Mouse (Mus musculus): ENCODE measurements around the gene Tnfaip8l1. TPM values are rescaled to one million over a fixed set of nuclear protein-coding genes. Genes with fewer than 3 reads are reported as not detected.
A peak's percentile ranks its signal among the peaks of the same experiment; 100 is the strongest.

Gene Tnfaip8l1
- polyA plus RNA-seq, 1 experiment from 2014 or later = 10.5 TPM

DNA sequence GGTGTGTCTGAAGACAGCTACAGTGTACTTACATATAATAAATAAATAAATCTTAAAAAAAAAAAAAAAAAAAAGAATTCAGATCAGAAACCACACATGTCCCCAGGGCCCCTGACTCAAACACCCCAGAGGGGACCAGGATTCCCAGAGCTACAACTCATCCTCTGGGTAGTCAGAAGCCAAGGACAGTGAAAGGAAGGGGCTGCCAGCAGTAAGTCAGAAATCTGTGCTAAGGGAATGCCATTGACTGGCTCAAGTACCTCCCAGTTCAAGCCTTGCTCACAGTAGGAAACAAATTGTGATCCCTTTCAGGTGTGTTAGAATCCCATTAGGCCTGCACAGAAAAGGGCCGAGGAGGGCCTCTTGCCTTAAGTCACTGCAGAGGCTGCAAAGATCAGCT is 52.0 kb downstream of the Tnfaip8l1 start:
- 83% methylated on average over 1 of the region's 1 CpGs for WGBS
- no peak overlapping the region for H3K4me3 ChIP-seq (replicated peaks; ENCODE audit: low read depth, low read length)
- H3K4me1 ChIP-seq (ENCODE audit: control insufficient read depth, insufficient read depth, low read length) = peaks cover 18% of the 10 kb centered on the region
- H3K9me3 ChIP-seq (ENCODE audit: control insufficient read depth, low read length) = no peaks in the 10 kb centered on the region
- H3K9ac ChIP-seq (replicated peaks; ENCODE audit: low read length) = no peak overlapping the region
- H3K4me2 ChIP-seq (ENCODE audit: low read length) = no peak overlapping the region
- H3K27ac ChIP-seq (replicated peaks; ENCODE audit: low read depth, low read length) = no peak overlapping the region
- ATAC-seq (ENCODE audit: low FRiP score, low TSS enrichment) = no peak
- H3K36me3 ChIP-seq (ENCODE audit: control insufficient read depth, insufficient read depth, low read length) = peaks cover 42% of the 10 kb centered on the region
- H3K27me3 ChIP-seq (ENCODE audit: control insufficient read depth, insufficient read depth, low read length) = no peaks in the 10 kb centered on the region
- no peak for DNase-seq

DNA sequence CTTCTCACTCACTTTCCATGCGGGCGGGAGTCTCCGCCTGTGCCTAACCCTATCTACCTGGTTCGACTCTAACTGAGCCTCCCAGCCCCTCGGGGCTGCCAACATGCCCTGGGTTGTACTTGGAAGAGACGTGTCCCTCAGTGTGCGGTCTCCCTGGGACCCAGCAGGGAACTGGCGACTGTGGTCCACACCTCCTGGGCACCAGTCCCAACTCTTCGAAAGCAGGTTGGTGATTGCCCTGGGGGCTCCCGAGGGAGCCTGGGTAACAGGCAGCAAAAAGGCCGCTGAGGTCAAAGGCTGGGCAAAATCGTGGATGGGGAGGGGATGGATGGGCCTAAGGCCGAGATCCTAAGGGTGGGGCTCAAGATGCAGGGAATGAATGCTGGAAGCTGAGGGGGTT is 55.4 kb downstream of the Tnfaip8l1 start:
- peaks cover 18% of the 10 kb centered on the region for H3K4me1 ChIP-seq (ENCODE audit: control insufficient read depth, insufficient read depth, low read length)
- DNase-seq (no peak), ATAC-seq (ENCODE audit: low FRiP score, low TSS enrichment) (no peak)
- peak overlapping the region; percentile 89 for H3K9ac ChIP-seq (replicated peaks; ENCODE audit: low read length)
- WGBS = 69% methylated on average over 13 of the region's 13 CpGs
- no peak overlapping the region for H3K27ac ChIP-seq (replicated peaks; ENCODE audit: low read depth, low read length)
- peaks cover 15% of the 10 kb centered on the region; the same call in 1 of the 2 replicates for H3K36me3 ChIP-seq (ENCODE audit: control insufficient read depth, insufficient read depth, low read length)
- H3K4me2 ChIP-seq (ENCODE audit: low read length) = peak overlapping the region; percentile 79
- peak overlapping the region; percentile 78 for H3K4me3 ChIP-seq (replicated peaks; ENCODE audit: low read depth, low read length)
- H3K9me3 ChIP-seq (ENCODE audit: control insufficient read depth, low read length) = no peaks in the 10 kb centered on the region
- H3K27me3 ChIP-seq (ENCODE audit: control insufficient read depth, insufficient read depth, low read length) = no peaks in the 10 kb centered on the region

DNA sequence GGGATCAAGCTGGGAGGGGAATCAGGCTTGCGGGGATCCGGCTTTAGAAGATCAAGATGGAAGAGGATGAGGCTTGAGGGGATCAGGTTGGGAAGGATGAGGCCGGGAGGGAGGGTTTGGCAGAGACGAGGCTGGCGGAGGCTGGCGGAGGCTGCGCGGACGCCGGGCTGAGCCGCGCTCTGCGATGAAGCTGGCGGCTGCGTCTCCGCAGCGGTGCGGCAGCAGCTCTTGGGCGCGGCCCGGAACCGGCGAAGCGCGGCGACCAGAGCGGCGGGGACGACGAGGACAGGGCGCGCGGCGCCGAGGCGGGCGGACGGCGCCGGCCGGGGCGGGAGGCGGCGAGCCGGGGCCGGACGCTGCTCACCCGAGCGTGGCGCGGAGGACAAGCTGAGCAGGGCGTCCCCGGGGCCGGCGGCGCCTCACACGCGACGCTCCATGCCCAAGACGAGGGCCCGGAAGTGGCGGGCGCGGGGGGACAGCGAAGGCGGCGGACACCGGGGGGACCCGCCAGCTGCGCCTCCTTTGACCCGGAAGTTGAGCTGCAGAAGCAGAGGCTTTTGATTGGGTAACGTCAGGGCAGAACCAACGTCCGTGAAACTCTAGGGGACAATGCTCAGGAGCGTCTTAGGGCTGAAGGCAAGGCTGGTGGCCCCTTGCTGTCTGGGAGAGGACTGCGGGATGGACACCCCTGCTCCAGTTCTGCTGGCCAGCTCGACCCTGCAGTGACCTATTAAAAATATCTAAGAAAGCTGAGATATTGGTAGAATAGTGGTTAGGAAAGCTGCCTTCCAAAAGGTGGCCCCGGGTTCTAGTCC is 56.3 kb downstream of the Tnfaip8l1 start, which contains the start of gene Dpp9:
Dpp9 (minus strand) TSS at position 529 of the 815 bp plus-strand sequence.
- Histone ChIP-seq H3K9ac (replicated peaks; ENCODE audit: low read length) (peak within 1 kb of the TSS; percentile 89), H3K9me3 (ENCODE audit: control insufficient read depth, low read length) (no peaks in the 10 kb centered on the region), H3K4me1 (ENCODE audit: control insufficient read depth, insufficient read depth, low read length) (peaks cover 18% of the 10 kb centered on the region), H3K27me3 (ENCODE audit: control insufficient read depth, insufficient read depth, low read length) (no peaks in the 10 kb centered on the region), H3K4me2 (ENCODE audit: low read length) (peak within 1 kb of the TSS; percentile 79), H3K36me3 (ENCODE audit: control insufficient read depth, insufficient read depth, low read length) (peaks cover 12% of the 10 kb centered on the region; the same call in 1 of the 2 replicates), H3K27ac (replicated peaks; ENCODE audit: low read depth, low read length) (peak within 1 kb of the TSS; percentile 91), H3K4me3 (replicated peaks; ENCODE audit: low read depth, low read length) (peak within 1 kb of the TSS; percentile 78)
- peak; percentile 98 for ATAC-seq (ENCODE audit: low FRiP score, low TSS enrichment)
- WGBS = under 1% methylated on average over 76 of the region's 78 CpGs
- DNase-seq = peak; percentile 95

DNA sequence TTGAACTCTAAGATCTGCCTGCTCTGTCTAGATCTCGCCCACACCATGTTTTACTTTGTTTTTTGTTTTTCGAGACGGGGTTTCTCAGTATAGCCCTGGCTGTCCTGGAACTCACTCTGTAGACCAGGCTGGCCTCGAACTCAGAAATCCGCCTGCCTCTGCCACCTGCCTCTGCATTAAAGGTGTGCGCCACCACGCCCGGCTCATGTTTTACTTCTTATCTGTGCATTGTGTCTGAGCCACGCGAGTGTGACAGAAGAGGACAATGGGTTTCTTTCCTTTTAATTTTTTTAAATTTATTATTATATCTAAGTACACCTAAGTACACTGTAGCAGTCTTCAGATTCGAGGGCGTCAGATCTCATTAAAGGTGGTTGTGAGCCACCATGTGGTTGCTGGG is 57.0 kb downstream of the Tnfaip8l1 start:
- DNase-seq (no peak), ATAC-seq (ENCODE audit: low FRiP score, low TSS enrichment) (no peak)
- Histone ChIP-seq H3K27ac (replicated peaks; ENCODE audit: low read depth, low read length) (peak overlapping the region; percentile 91), H3K27me3 (ENCODE audit: control insufficient read depth, insufficient read depth, low read length) (no peaks in the 10 kb centered on the region), H3K4me1 (ENCODE audit: control insufficient read depth, insufficient read depth, low read length) (peaks cover 18% of the 10 kb centered on the region), H3K9me3 (ENCODE audit: control insufficient read depth, low read length) (no peaks in the 10 kb centered on the region), H3K4me3 (replicated peaks; ENCODE audit: low read depth, low read length) (peak overlapping the region; percentile 78), H3K36me3 (ENCODE audit: control insufficient read depth, insufficient read depth, low read length) (peaks cover 11% of the 10 kb centered on the region; the same call in 1 of the 2 replicates), H3K4me2 (ENCODE audit: low read length) (peak overlapping the region; percentile 79), H3K9ac (replicated peaks; ENCODE audit: low read length) (peak overlapping the region; percentile 89)
- WGBS = 47% methylated on average over 12 of the region's 12 CpGs

DNA sequence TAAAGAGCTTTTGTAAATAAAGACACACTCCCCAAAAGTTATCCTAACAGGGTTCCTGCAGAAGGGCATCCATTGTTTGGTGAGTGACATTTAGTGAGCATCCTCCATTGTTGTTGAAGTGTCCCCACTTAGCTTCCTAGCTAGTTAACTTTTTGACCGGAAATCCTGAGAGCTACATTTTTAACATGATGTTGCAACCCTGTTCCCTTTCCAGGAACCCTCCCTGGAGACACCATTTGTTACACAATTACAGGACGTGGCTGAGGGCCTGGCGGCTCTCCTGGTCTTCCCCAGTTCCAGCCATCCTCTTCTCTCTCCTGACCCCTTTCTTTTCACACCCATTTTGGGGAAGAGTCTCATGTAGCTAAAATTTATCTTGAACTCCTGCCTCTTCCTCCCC is 57.5 kb downstream of the Tnfaip8l1 start:
- Histone ChIP-seq H3K27ac (replicated peaks; ENCODE audit: low read depth, low read length) (no peak overlapping the region), H3K4me2 (ENCODE audit: low read length) (no peak overlapping the region), H3K4me1 (ENCODE audit: control insufficient read depth, insufficient read depth, low read length) (peaks cover 18% of the 10 kb centered on the region), H3K9me3 (ENCODE audit: control insufficient read depth, low read length) (no peaks in the 10 kb centered on the region), H3K4me3 (replicated peaks; ENCODE audit: low read depth, low read length) (no peak overlapping the region), H3K9ac (replicated peaks; ENCODE audit: low read length) (no peak overlapping the region), H3K36me3 (ENCODE audit: control insufficient read depth, insufficient read depth, low read length) (peaks cover 6% of the 10 kb centered on the region; the same call in 1 of the 2 replicates), H3K27me3 (ENCODE audit: control insufficient read depth, insufficient read depth, low read length) (no peaks in the 10 kb centered on the region)
- DNase-seq (peak; percentile 3), ATAC-seq (ENCODE audit: low FRiP score, low TSS enrichment) (no peak)
- WGBS = 78% methylated on average over 3 of the region's 3 CpGs

Small RNAs within 50 kb of the gene (microRNA-seq; reads per million reads assigned to microRNA genes)
- gene Gm44397 = not detected

Other genes starting within 250 kb of the Tnfaip8l1 start
- gene Zfp119b, start 213.0 kb upstream of the Tnfaip8l1 start, polyA plus RNA-seq (2014; fragmentation: Nextera tagmentation; extraction: Ambion mirVana) = 10.7 and 13.4 TPM in 2 replicates
- 6.6 and 9.6 TPM in 2 replicates for gene Ebi3, start 209.8 kb upstream of the Tnfaip8l1 start, polyA plus RNA-seq (2014; fragmentation: Nextera tagmentation; extraction: Ambion mirVana)
- 20.0 and 21.4 TPM in 2 replicates for gene Yju2, start 203.4 kb upstream of the Tnfaip8l1 start, polyA plus RNA-seq (2014; fragmentation: Nextera tagmentation; extraction: Ambion mirVana)
- gene Shd, start 192.0 kb upstream of the Tnfaip8l1 start, polyA plus RNA-seq (2014; fragmentation: Nextera tagmentation; extraction: Ambion mirVana) = 178 and 209 TPM in 2 replicates
- gene Fsd1, start 176.0 kb upstream of the Tnfaip8l1 start, polyA plus RNA-seq (2014; fragmentation: Nextera tagmentation; extraction: Ambion mirVana) = 141 and 188 TPM in 2 replicates
- gene Stap2, start 156.9 kb upstream of the Tnfaip8l1 start, polyA plus RNA-seq (2014; fragmentation: Nextera tagmentation; extraction: Ambion mirVana) = 5.1 and 5.5 TPM in 2 replicates
- 164 and 169 TPM in 2 replicates for gene Mpnd, start 156.8 kb upstream of the Tnfaip8l1 start, polyA plus RNA-seq (2014; fragmentation: Nextera tagmentation; extraction: Ambion mirVana)
- gene Sh3gl1, start 125.8 kb upstream of the Tnfaip8l1 start, polyA plus RNA-seq (2014; fragmentation: Nextera tagmentation; extraction: Ambion mirVana) = 96.2 and 96.3 TPM in 2 replicates
- 3.3 and 4.8 TPM in 2 replicates for gene Chaf1a, start 122.0 kb upstream of the Tnfaip8l1 start, polyA plus RNA-seq (2014; fragmentation: Nextera tagmentation; extraction: Ambion mirVana)
- gene Ubxn6, start 87.4 kb upstream of the Tnfaip8l1 start, polyA plus RNA-seq (2014; fragmentation: Nextera tagmentation; extraction: Ambion mirVana) = 74.9 and 79.5 TPM in 2 replicates
- gene Hdgfl2, start 82.8 kb upstream of the Tnfaip8l1 start, polyA plus RNA-seq (2014; fragmentation: Nextera tagmentation; extraction: Ambion mirVana) = 106 and 113 TPM in 2 replicates
- 0.13 TPM in 2 replicates for gene Plin4, start 52.7 kb upstream of the Tnfaip8l1 start, polyA plus RNA-seq (2014; fragmentation: Nextera tagmentation; extraction: Ambion mirVana)
- 0.55 and 1.0 TPM in 2 replicates for gene Plin5, start 44.9 kb upstream of the Tnfaip8l1 start, polyA plus RNA-seq (2014; fragmentation: Nextera tagmentation; extraction: Ambion mirVana)
- 0.15 and 0.34 TPM in 2 replicates for gene Lrg1, start 40.5 kb upstream of the Tnfaip8l1 start, polyA plus RNA-seq (2014; fragmentation: Nextera tagmentation; extraction: Ambion mirVana)
- 16.4 and 18.2 TPM in 2 replicates for gene Sema6b, start 22.1 kb upstream of the Tnfaip8l1 start, polyA plus RNA-seq (2014; fragmentation: Nextera tagmentation; extraction: Ambion mirVana)
- 55.1 and 57.5 TPM in 2 replicates for gene Mydgf, start 21.4 kb downstream of the Tnfaip8l1 start, polyA plus RNA-seq (2014; fragmentation: Nextera tagmentation; extraction: Ambion mirVana)
- gene Dpp9, start 56.4 kb downstream of the Tnfaip8l1 start, polyA plus RNA-seq (2014; fragmentation: Nextera tagmentation; extraction: Ambion mirVana) = 22.3 and 26.7 TPM in 2 replicates
- gene Fem1a, start 94.3 kb downstream of the Tnfaip8l1 start, polyA plus RNA-seq (2014; fragmentation: Nextera tagmentation; extraction: Ambion mirVana) = 16.9 and 21.4 TPM in 2 replicates
- gene Ticam1, start 114.3 kb downstream of the Tnfaip8l1 start, polyA plus RNA-seq (2014; fragmentation: Nextera tagmentation; extraction: Ambion mirVana) = 0.78 and 1.6 TPM in 2 replicates
- gene Plin3, start 130.4 kb downstream of the Tnfaip8l1 start, polyA plus RNA-seq (2014; fragmentation: Nextera tagmentation; extraction: Ambion mirVana) = 6.4 and 11.6 TPM in 2 replicates
- gene Arrdc5, start 137.8 kb downstream of the Tnfaip8l1 start, polyA plus RNA-seq (2014; fragmentation: Nextera tagmentation; extraction: Ambion mirVana) = not detected in 2 replicates
- gene Uhrf1, start 140.8 kb downstream of the Tnfaip8l1 start, polyA plus RNA-seq (2014; fragmentation: Nextera tagmentation; extraction: Ambion mirVana) = 11.3 and 21.5 TPM in 2 replicates
- 72.4 and 78.9 TPM in 2 replicates for gene Kdm4b, start 163.6 kb downstream of the Tnfaip8l1 start, polyA plus RNA-seq (2014; fragmentation: Nextera tagmentation; extraction: Ambion mirVana)

All from midbrain, embryonic 14.5 days (tissue).